Mouse (Mus musculus): ENCODE measurements around the gene Serpina11. TPM values are rescaled to one million over a fixed set of nuclear protein-coding genes. Genes with fewer than 3 reads are reported as not detected.

The Serpina11 gene
- not detected in 2 replicates for polyA plus RNA-seq (2014; fragmentation: Nextera tagmentation; extraction: Ambion mirVana)

GRCm38 (mm10) chr12:103989857-103990256, at the start of gene Serpina11:
Gene Serpina11, minus strand, starts transcription at chr12:103989957.
- DNase-seq: no peak
- Histone ChIP-seq H3K4me2 (ENCODE audit: low read length) (no peak within 1 kb of the TSS), H3K27me3 (ENCODE audit: control insufficient read depth, insufficient read depth, low read length) (no peaks in the 10 kb centered on the region), H3K27ac (replicated peaks; ENCODE audit: low read depth, low read length) (no peak within 1 kb of the TSS), H3K9me3 (ENCODE audit: control insufficient read depth, low read length) (no peaks in the 10 kb centered on the region), H3K4me1 (ENCODE audit: control insufficient read depth, insufficient read depth, low read length) (no peaks in the 10 kb centered on the region), H3K9ac (replicated peaks; ENCODE audit: low read length) (no peak within 1 kb of the TSS), H3K36me3 (ENCODE audit: control insufficient read depth, insufficient read depth, low read length) (no peaks in the 10 kb centered on the region), H3K4me3 (replicated peaks; ENCODE audit: low read depth, low read length) (no peak within 1 kb of the TSS)
- 93% methylated on average over 6 of the region's 6 CpGs for WGBS
- ATAC-seq (ENCODE audit: low FRiP score, low TSS enrichment): no peak

GRCm38 (mm10) chr12:104038181-104038580, 48.4 kb upstream of the Serpina11 start:
- Histone ChIP-seq H3K27me3 (ENCODE audit: control insufficient read depth, insufficient read depth, low read length) (no peaks in the 10 kb centered on the region), H3K4me1 (ENCODE audit: control insufficient read depth, insufficient read depth, low read length) (no peaks in the 10 kb centered on the region), H3K4me3 (replicated peaks; ENCODE audit: low read depth, low read length) (no peak overlapping the region), H3K9ac (replicated peaks; ENCODE audit: low read length) (no peak overlapping the region), H3K36me3 (ENCODE audit: control insufficient read depth, insufficient read depth, low read length) (no peaks in the 10 kb centered on the region), H3K27ac (replicated peaks; ENCODE audit: low read depth, low read length) (no peak overlapping the region), H3K9me3 (ENCODE audit: control insufficient read depth, low read length) (no peaks in the 10 kb centered on the region), H3K4me2 (ENCODE audit: low read length) (no peak overlapping the region)
- 89% methylated on average over 7 of the region's 7 CpGs for WGBS
- DNase-seq (no peak), ATAC-seq (ENCODE audit: low FRiP score, low TSS enrichment) (no peak)

GRCm38 (mm10) chr12:104033752-104034151, 44.0 kb upstream of the Serpina11 start:
- no peaks in the 10 kb centered on the region for H3K9me3 ChIP-seq (ENCODE audit: control insufficient read depth, low read length)
- H3K27me3 ChIP-seq (ENCODE audit: control insufficient read depth, insufficient read depth, low read length): no peaks in the 10 kb centered on the region
- no peak overlapping the region for H3K9ac ChIP-seq (replicated peaks; ENCODE audit: low read length)
- ATAC-seq (ENCODE audit: low FRiP score, low TSS enrichment) (no peak), DNase-seq (no peak)
- H3K4me3 ChIP-seq (replicated peaks; ENCODE audit: low read depth, low read length): no peak overlapping the region
- no peak overlapping the region for H3K4me2 ChIP-seq (ENCODE audit: low read length)
- no peaks in the 10 kb centered on the region for H3K4me1 ChIP-seq (ENCODE audit: control insufficient read depth, insufficient read depth, low read length)
- WGBS: 91% methylated on average over 1 of the region's 1 CpGs
- no peaks in the 10 kb centered on the region for H3K36me3 ChIP-seq (ENCODE audit: control insufficient read depth, insufficient read depth, low read length)
- H3K27ac ChIP-seq (replicated peaks; ENCODE audit: low read depth, low read length): no peak overlapping the region

DNA sequence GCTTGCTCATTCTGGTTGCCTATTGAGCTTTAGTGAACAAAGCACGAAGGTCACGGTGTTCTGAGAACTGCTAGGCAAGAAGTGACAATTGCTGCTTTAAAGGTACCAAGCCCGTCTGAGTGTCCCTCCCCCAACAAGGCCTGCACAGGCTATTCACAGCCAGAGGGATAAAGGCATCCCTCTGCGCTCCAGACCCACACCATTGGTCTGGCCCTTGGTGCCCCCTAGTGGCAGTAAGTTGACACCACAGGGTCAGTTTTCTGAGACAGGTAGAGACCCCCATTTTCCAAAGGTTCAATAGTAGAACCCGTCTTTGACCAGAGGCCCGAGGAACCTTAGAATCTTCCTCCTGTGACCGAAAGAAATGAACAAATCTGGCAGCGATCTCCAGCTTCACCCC, 40.2 kb upstream of the Serpina11 start:
- 40% methylated on average over 8 of the region's 8 CpGs for WGBS
- Histone ChIP-seq H3K4me2 (ENCODE audit: low read length) (no peak overlapping the region), H3K9me3 (ENCODE audit: control insufficient read depth, low read length) (no peaks in the 10 kb centered on the region), H3K27ac (replicated peaks; ENCODE audit: low read depth, low read length) (no peak overlapping the region), H3K4me1 (ENCODE audit: control insufficient read depth, insufficient read depth, low read length) (no peaks in the 10 kb centered on the region), H3K27me3 (ENCODE audit: control insufficient read depth, insufficient read depth, low read length) (no peaks in the 10 kb centered on the region), H3K9ac (replicated peaks; ENCODE audit: low read length) (no peak overlapping the region), H3K4me3 (replicated peaks; ENCODE audit: low read depth, low read length) (no peak overlapping the region), H3K36me3 (ENCODE audit: control insufficient read depth, insufficient read depth, low read length) (no peaks in the 10 kb centered on the region)
- ATAC-seq (ENCODE audit: low FRiP score, low TSS enrichment) (no peak; the same call in 1 of the 2 replicates), DNase-seq (peak; percentile 42)

- ATAC-seq (ENCODE audit: low FRiP score, low TSS enrichment) (no peak), DNase-seq (no peak)
- H3K27ac ChIP-seq (replicated peaks; ENCODE audit: low read depth, low read length): no peak overlapping the region
- no peak overlapping the region for H3K9ac ChIP-seq (replicated peaks; ENCODE audit: low read length)
- H3K36me3 ChIP-seq (ENCODE audit: control insufficient read depth, insufficient read depth, low read length): no peaks in the 10 kb centered on the region
- no peaks in the 10 kb centered on the region for H3K27me3 ChIP-seq (ENCODE audit: control insufficient read depth, insufficient read depth, low read length)
- H3K4me2 ChIP-seq (ENCODE audit: low read length): no peak overlapping the region
- no peaks in the 10 kb centered on the region; the same call in 1 of the 2 replicates for H3K9me3 ChIP-seq (ENCODE audit: control insufficient read depth, low read length)
- no peaks in the 10 kb centered on the region for H3K4me1 ChIP-seq (ENCODE audit: control insufficient read depth, insufficient read depth, low read length)
- WGBS: 87% methylated on average over 3 of the region's 3 CpGs
- H3K4me3 ChIP-seq (replicated peaks; ENCODE audit: low read depth, low read length): no peak overlapping the region
Measured at GRCm38 (mm10) chr12:104015280-104015679, 25.5 kb upstream of the Serpina11 start.

DNA sequence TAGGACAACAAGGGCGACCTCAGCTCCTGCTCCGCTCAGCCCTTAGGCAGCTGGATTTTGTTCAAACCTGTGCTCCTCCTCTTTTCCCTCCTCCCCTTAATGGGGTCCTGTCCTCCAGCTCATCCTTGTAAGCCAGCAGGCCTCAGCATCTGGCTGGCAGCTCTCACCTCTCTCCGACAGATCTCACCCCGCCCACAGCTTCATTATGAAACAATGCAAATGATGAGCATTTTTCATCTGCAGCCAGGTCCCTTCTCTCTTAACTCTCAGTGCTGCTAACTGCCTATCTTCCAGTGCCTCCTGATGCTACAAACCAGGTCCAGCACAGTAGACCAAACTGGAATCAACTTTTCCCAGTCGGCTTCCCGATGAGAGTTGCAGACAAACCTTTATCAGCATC, 23.9 kb upstream of the Serpina11 start, which contains the start of gene Serpina9:
TSS of gene Serpina9 (minus strand) at position 136 of the 400 bp plus-strand sequence.
- Histone ChIP-seq H3K9ac (replicated peaks; ENCODE audit: low read length) (no peak within 1 kb of the TSS), H3K36me3 (ENCODE audit: control insufficient read depth, insufficient read depth, low read length) (no peaks in the 10 kb centered on the region), H3K4me2 (ENCODE audit: low read length) (no peak within 1 kb of the TSS), H3K27me3 (ENCODE audit: control insufficient read depth, insufficient read depth, low read length) (no peaks in the 10 kb centered on the region), H3K4me1 (ENCODE audit: control insufficient read depth, insufficient read depth, low read length) (no peaks in the 10 kb centered on the region), H3K27ac (replicated peaks; ENCODE audit: low read depth, low read length) (no peak within 1 kb of the TSS), H3K9me3 (ENCODE audit: control insufficient read depth, low read length) (no peaks in the 10 kb centered on the region; the same call in 1 of the 2 replicates), H3K4me3 (replicated peaks; ENCODE audit: low read depth, low read length) (no peak within 1 kb of the TSS)
- DNase-seq (no peak), ATAC-seq (ENCODE audit: low FRiP score, low TSS enrichment) (no peak)
- 90% methylated on average over 6 of the region's 6 CpGs for WGBS

DNA sequence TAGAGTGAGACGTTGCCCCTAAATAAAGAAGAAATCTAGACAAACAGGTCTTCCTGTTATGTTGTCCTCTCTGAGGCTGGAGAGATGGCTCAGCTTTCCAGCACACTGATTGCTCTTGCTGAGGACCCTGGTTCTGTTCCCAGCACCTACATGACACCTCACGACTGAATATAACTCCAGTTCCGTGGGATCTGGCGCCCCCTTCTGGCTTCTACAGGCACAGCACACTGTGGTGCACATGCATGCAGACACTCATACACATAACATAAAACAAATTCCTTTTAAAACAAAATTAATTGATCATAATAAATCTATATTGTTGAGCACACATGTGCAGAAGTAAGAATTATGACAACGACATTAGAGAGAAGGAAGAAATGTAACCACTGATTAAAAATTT, 14.9 kb upstream of the Serpina11 start:
- Histone ChIP-seq H3K27ac (replicated peaks; ENCODE audit: low read depth, low read length) (no peak overlapping the region), H3K36me3 (ENCODE audit: control insufficient read depth, insufficient read depth, low read length) (no peaks in the 10 kb centered on the region), H3K4me1 (ENCODE audit: control insufficient read depth, insufficient read depth, low read length) (no peaks in the 10 kb centered on the region), H3K9ac (replicated peaks; ENCODE audit: low read length) (no peak overlapping the region), H3K4me2 (ENCODE audit: low read length) (no peak overlapping the region), H3K4me3 (replicated peaks; ENCODE audit: low read depth, low read length) (no peak overlapping the region), H3K9me3 (ENCODE audit: control insufficient read depth, low read length) (no peaks in the 10 kb centered on the region), H3K27me3 (ENCODE audit: control insufficient read depth, insufficient read depth, low read length) (no peaks in the 10 kb centered on the region)
- no peak for DNase-seq
- no peak for ATAC-seq (ENCODE audit: low FRiP score, low TSS enrichment)
- WGBS: 80% methylated on average over 5 of the region's 5 CpGs

DNA sequence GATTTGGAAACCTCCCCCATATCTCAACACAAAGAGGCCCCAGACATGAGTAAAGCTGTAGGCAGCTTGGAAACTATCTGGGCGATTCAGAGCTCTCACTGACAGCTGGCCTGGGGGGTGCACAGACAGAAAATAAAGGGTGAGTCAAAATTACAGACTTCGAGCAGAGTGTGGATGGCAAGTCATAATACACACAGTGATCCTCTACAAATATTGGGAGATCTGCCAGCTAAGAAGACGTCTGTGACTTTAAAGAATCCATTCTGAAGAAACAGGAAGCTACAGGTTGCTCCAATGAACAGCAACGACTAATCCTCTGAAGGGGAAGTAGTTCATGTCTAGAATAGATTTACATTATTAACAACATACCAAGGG, 13.5 kb upstream of the Serpina11 start:
- Histone ChIP-seq H3K27me3 (ENCODE audit: control insufficient read depth, insufficient read depth, low read length) (no peaks in the 10 kb centered on the region), H3K4me3 (replicated peaks; ENCODE audit: low read depth, low read length) (no peak overlapping the region), H3K4me1 (ENCODE audit: control insufficient read depth, insufficient read depth, low read length) (no peaks in the 10 kb centered on the region), H3K4me2 (ENCODE audit: low read length) (no peak overlapping the region), H3K36me3 (ENCODE audit: control insufficient read depth, insufficient read depth, low read length) (no peaks in the 10 kb centered on the region), H3K9me3 (ENCODE audit: control insufficient read depth, low read length) (no peaks in the 10 kb centered on the region), H3K9ac (replicated peaks; ENCODE audit: low read length) (no peak overlapping the region), H3K27ac (replicated peaks; ENCODE audit: low read depth, low read length) (no peak overlapping the region)
- 64% methylated on average over 4 of the region's 4 CpGs for WGBS
- no peak for DNase-seq
- no peak for ATAC-seq (ENCODE audit: low FRiP score, low TSS enrichment)

- 84% methylated on average over 10 of the region's 10 CpGs for WGBS
- peak; percentile 10 for DNase-seq
- ATAC-seq (ENCODE audit: low FRiP score, low TSS enrichment): no peak
- no peak overlapping the region for H3K27ac ChIP-seq (replicated peaks; ENCODE audit: low read depth, low read length)
- no peaks in the 10 kb centered on the region for H3K4me1 ChIP-seq (ENCODE audit: control insufficient read depth, insufficient read depth, low read length)
- no peak overlapping the region for H3K9ac ChIP-seq (replicated peaks; ENCODE audit: low read length)
- H3K9me3 ChIP-seq (ENCODE audit: control insufficient read depth, low read length): no peaks in the 10 kb centered on the region
- H3K36me3 ChIP-seq (ENCODE audit: control insufficient read depth, insufficient read depth, low read length): no peaks in the 10 kb centered on the region
- H3K27me3 ChIP-seq (ENCODE audit: control insufficient read depth, insufficient read depth, low read length): no peaks in the 10 kb centered on the region
- no peak overlapping the region for H3K4me3 ChIP-seq (replicated peaks; ENCODE audit: low read depth, low read length)
- no peak overlapping the region for H3K4me2 ChIP-seq (ENCODE audit: low read length)
Measured at GRCm38 (mm10) chr12:104002569-104003237, 12.9 kb upstream of the Serpina11 start.
